Mouse (Mus musculus) kidney, adult 2 months (tissue): ENCODE results near the gene Ifnb1.

ENCODE experiments used
- CTCF ChIP-seq: fragments of 200-500 bp; conservative IDR thresholded peaks from 2 replicates; pipeline ENCODE4 v1.5.1; 2011; ENCODE audit warnings: low read depth, mild to moderate bottlenecking, control low read depth, low read length, moderate library complexity, mixed read lengths; ENCODE audit not compliant: insufficient read depth, insufficient read length
- POLR2A ChIP-seq: fragments of 200-500 bp; IDR thresholded peaks from one replicate; pipeline ENCODE4 v1.6.1; 2011; ENCODE audit warnings: low read depth, low read length, control low read depth

DNA sequence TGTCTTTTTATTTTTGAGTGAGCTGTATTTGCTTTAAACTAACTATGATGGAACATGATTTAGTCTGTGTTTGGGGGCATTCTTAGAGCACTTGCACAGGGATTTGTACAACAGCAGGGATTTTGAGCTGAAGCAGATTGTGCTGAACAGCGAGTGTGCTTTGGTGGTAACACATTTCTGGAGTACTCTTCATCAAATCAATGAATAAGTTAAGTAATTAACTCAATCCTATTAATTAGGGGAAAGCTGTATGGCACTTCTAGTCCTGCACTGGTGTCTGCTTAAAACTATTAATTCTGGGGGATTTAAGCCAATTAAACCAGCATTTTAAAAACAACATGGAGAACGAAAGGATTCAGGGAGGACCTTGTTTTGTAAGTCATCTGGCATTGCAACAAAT lies 4.6 kb downstream of the Ifnb1 start:
- TF ChIP-seq CTCF (no peak), POLR2A (no peak)
